Mouse (Mus musculus) kidney, embryonic 15.5 days (tissue): ENCODE measurements around the gene Klhdc10. TPM values are rescaled to one million over a fixed set of nuclear protein-coding genes. Genes with fewer than 3 reads are reported as not detected.

Source experiments
- ATAC-seq: fragments of 200-750 bp; cut with Nextera tagmentation; replicated peaks from 2 replicates; pipeline ENCODE4 v1.8.0; 2017; ENCODE audit warnings: moderate TSS enrichment; ENCODE audit not compliant: low FRiP score
- H3K27ac ChIP-seq: fragments of 300-500 bp; sonication (generic); 2 replicates; pipeline ENCODE4 v1.5.1; 2015; ENCODE audit warnings: mild to moderate bottlenecking, inconsistent platforms
- H3K27me3 ChIP-seq: fragments of 300-500 bp; sonication (generic); 2 replicates; pipeline ENCODE4 v1.6.1; 2015; ENCODE audit warnings: inconsistent platforms
- H3K36me3 ChIP-seq: fragments of 300-500 bp; sonication (generic); 2 replicates; pipeline ENCODE4 v1.6.1; 2015; ENCODE audit warnings: inconsistent platforms
- H3K4me1 ChIP-seq: fragments of 300-500 bp; sonication (generic); 2 replicates; pipeline ENCODE4 v1.6.1; 2015; ENCODE audit warnings: inconsistent platforms
- H3K4me2 ChIP-seq: fragments of 300-500 bp; sonication (generic); 2 replicates; pipeline ENCODE4 v1.6.1; 2015; ENCODE audit warnings: moderate library complexity, mild to moderate bottlenecking, inconsistent platforms
- H3K4me3 ChIP-seq: fragments of 300-500 bp; sonication (generic); replicated peaks from 2 replicates; pipeline ENCODE4 v1.5.1; 2015; ENCODE audit warnings: mild to moderate bottlenecking, inconsistent platforms
- H3K9ac ChIP-seq: fragments of 300-500 bp; sonication (generic); 2 replicates; pipeline ENCODE4 v1.6.1; 2015; ENCODE audit warnings: mild to moderate bottlenecking, inconsistent platforms
- H3K9me3 ChIP-seq: fragments of 300-500 bp; sonication (generic); replicated peaks from 2 replicates; pipeline ENCODE4 v1.6.1; 2016; ENCODE audit warnings: inconsistent platforms
- WGBS: fragments of 180-500 bp; shearing (Covaris S2); methylation state at CpG from one replicate; pipeline ENCODE4 v1.1.7; 2015; ENCODE audit warnings: mixed read lengths; 5-methylcytosine and 5-hydroxymethylcytosine counted together
- polyA plus RNA-seq: library from polyadenylated mRNA; unstranded; fragments of >200 nt; fragmentation: Nextera tagmentation; extraction: Ambion mirVana; gene quantifications from 2 replicates; pipeline ENCODE4 v1.2.1, GENCODE M21; 2015

The Klhdc10 gene
- polyA plus RNA-seq, 1 experiment from 2014 or later: 33.2 TPM

GRCm38 (mm10) chr6:30404671-30405070 lies 3.0 kb downstream of the Klhdc10 start:
- Histone ChIP-seq H3K4me3 (no peak overlapping the region), H3K4me2 (peak overlapping the region; percentile 19; the same call in 1 of the 2 replicates)

GRCm38 (mm10) chr6:30408276-30408675 lies 6.6 kb downstream of the Klhdc10 start:
- Histone ChIP-seq H3K27me3 (no peaks in the 10 kb centered on the region), H3K36me3 (peaks cover 13% of the 10 kb centered on the region), H3K4me1 (peaks cover 12% of the 10 kb centered on the region), H3K4me3 (no peak overlapping the region), H3K27ac (no peak overlapping the region), H3K9me3 (no peaks in the 10 kb centered on the region), H3K9ac (no peak overlapping the region), H3K4me2 (no peak overlapping the region)
- WGBS: 89% methylated on average over 4 of the region's 4 CpGs
- ATAC-seq: no peak

More at GRCm38 (mm10) chr6:30404671-30405070, 3.0 kb downstream of the Klhdc10 start:
- no peaks in the 10 kb centered on the region for H3K27me3 ChIP-seq
- no peak for ATAC-seq
- peaks cover 8% of the 10 kb centered on the region for H3K36me3 ChIP-seq
- no peak overlapping the region for H3K9ac ChIP-seq
- 68% methylated on average over 5 of the region's 5 CpGs for WGBS
- no peaks in the 10 kb centered on the region for H3K9me3 ChIP-seq
- 0 out of 2 replicates have a peak overlapping the region, but pooled peaks have one; percentile 3 for H3K27ac ChIP-seq
- H3K4me1 ChIP-seq: peaks cover 24% of the 10 kb centered on the region

- Histone ChIP-seq H3K4me3 (no peak overlapping the region), H3K27ac (no peak overlapping the region), H3K27me3 (no peaks in the 10 kb centered on the region), H3K36me3 (peaks cover 14% of the 10 kb centered on the region), H3K4me2 (no peak overlapping the region), H3K9me3 (no peaks in the 10 kb centered on the region), H3K9ac (no peak overlapping the region), H3K4me1 (peaks cover 6% of the 10 kb centered on the region)
- ATAC-seq: no peak
- WGBS: 82% methylated on average over 7 of the region's 7 CpGs
Observed at GRCm38 (mm10) chr6:30409399-30410093, 7.9 kb downstream of the Klhdc10 start.

DNA sequence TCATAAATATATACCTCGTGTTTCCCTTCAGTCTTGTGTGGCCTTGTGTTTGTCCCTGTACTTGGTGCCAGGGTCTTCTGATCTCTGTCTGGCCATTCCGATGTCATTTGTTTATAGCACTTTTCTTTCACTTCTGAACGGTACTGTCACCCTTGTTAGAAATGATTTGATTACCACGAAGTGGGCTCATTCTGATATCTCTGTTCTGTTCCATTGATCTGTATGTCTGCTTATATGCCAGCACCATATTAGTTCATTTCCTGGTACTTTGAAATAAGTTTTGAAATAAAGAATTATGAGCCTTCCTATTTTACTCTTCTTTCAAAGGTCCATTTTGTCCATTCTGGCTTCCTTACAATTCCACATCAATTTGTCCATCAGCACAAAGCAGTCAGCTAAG lies 9.6 kb downstream of the Klhdc10 start:
- no peaks in the 10 kb centered on the region for H3K27me3 ChIP-seq
- H3K9ac ChIP-seq: no peak overlapping the region
- H3K36me3 ChIP-seq: peaks cover 12% of the 10 kb centered on the region; the same call in 1 of the 2 replicates
- no peak overlapping the region for H3K27ac ChIP-seq
- no peak overlapping the region for H3K4me2 ChIP-seq
- WGBS: 60% methylated on average over 4 of the region's 4 CpGs
- H3K9me3 ChIP-seq: no peaks in the 10 kb centered on the region
- ATAC-seq: no peak
- peaks cover 2% of the 10 kb centered on the region; the same call in 1 of the 2 replicates for H3K4me1 ChIP-seq
- H3K4me3 ChIP-seq: no peak overlapping the region

GRCm38 (mm10) chr6:30416126-30416525 lies 14.5 kb downstream of the Klhdc10 start:
- H3K9ac ChIP-seq: no peak overlapping the region
- peaks cover 19% of the 10 kb centered on the region for H3K36me3 ChIP-seq
- WGBS: 90% methylated on average over 2 of the region's 2 CpGs
- no peaks in the 10 kb centered on the region for H3K9me3 ChIP-seq
- no peak overlapping the region for H3K4me2 ChIP-seq
- no peak for ATAC-seq
- H3K4me1 ChIP-seq: peaks cover 2% of the 10 kb centered on the region; the same call in 1 of the 2 replicates
- no peaks in the 10 kb centered on the region for H3K27me3 ChIP-seq
- H3K27ac ChIP-seq: no peak overlapping the region
- H3K4me3 ChIP-seq: no peak overlapping the region

GRCm38 (mm10) chr6:30416801-30417200 lies 15.1 kb downstream of the Klhdc10 start:
- WGBS: 81% methylated on average over 7 of the region's 7 CpGs

GRCm38 (mm10) chr6:30432461-30433192 lies 31.0 kb downstream of the Klhdc10 start:
- ATAC-seq: no peak

More at GRCm38 (mm10) chr6:30416801-30417200, 15.1 kb downstream of the Klhdc10 start:
- ATAC-seq: no peak
- Histone ChIP-seq H3K4me3 (no peak overlapping the region), H3K36me3 (peaks cover 26% of the 10 kb centered on the region), H3K9ac (no peak overlapping the region), H3K27me3 (no peaks in the 10 kb centered on the region), H3K27ac (no peak overlapping the region), H3K4me1 (peaks cover 2% of the 10 kb centered on the region; the same call in 1 of the 2 replicates), H3K9me3 (no peaks in the 10 kb centered on the region), H3K4me2 (no peak overlapping the region)

DNA sequence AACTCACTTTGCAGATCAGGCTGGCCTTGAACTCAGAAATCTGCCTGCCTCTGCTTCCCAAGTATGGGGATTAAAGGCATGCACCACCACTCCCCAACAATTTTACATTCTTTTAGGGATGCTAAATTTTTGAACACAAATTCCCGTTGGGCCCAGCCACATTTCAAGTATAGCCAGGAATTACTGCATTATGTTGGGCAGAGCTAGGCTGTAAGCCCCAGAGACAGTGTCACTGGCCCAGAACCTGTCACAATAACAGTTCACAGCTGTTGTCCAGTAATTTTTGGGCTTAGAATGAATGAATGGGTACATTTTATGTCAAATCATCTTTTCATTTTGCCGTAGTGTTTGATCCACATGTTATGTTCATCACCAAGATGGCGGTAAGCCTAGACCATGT lies 34.8 kb downstream of the Klhdc10 start:
- Histone ChIP-seq H3K27ac (no peak overlapping the region), H3K9me3 (no peaks in the 10 kb centered on the region), H3K36me3 (peaks cover 23% of the 10 kb centered on the region), H3K4me2 (no peak overlapping the region), H3K4me1 (peaks cover 21% of the 10 kb centered on the region), H3K4me3 (no peak overlapping the region), H3K9ac (no peak overlapping the region), H3K27me3 (no peaks in the 10 kb centered on the region)
- no peak for ATAC-seq
- WGBS: 87% methylated on average over 3 of the region's 3 CpGs

More at GRCm38 (mm10) chr6:30432461-30433192, 31.0 kb downstream of the Klhdc10 start:
- WGBS: 61% methylated on average over 3 of the region's 3 CpGs
- peaks cover 19% of the 10 kb centered on the region for H3K4me1 ChIP-seq
- peak overlapping the region; percentile 56 for H3K27ac ChIP-seq
- H3K4me3 ChIP-seq: no peak overlapping the region
- H3K36me3 ChIP-seq: peaks cover 15% of the 10 kb centered on the region
- H3K4me2 ChIP-seq: no peak overlapping the region
- no peaks in the 10 kb centered on the region for H3K27me3 ChIP-seq
- no peak overlapping the region for H3K9ac ChIP-seq
- no peaks in the 10 kb centered on the region for H3K9me3 ChIP-seq

DNA sequence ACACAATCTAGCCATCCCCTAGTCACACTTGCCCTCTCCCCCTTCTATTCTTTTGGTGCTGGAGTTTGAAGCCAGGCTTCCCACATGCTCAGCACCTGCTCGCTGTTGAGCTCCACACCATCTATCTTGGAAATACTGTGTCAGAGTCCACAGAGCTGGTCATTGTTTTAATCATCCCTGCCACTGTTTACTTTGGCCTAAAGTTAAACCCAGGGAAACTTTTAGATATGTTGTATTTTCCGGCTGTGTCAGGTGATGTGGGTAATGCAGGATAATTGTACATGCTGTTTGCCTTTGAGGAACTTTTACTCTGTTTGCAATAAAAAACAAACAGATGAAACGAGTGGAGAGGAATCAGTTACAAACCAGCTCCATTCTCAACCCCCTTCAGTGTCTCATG lies 35.4 kb downstream of the Klhdc10 start:
- peaks cover 18% of the 10 kb centered on the region for H3K4me1 ChIP-seq
- no peak overlapping the region for H3K4me3 ChIP-seq
- H3K27me3 ChIP-seq: no peaks in the 10 kb centered on the region
- WGBS: 49% methylated on average over 3 of the region's 3 CpGs
- H3K4me2 ChIP-seq: no peak overlapping the region
- ATAC-seq: no peak
- H3K9ac ChIP-seq: no peak overlapping the region
- no peaks in the 10 kb centered on the region for H3K9me3 ChIP-seq
- peaks cover 29% of the 10 kb centered on the region for H3K36me3 ChIP-seq
- no peak overlapping the region for H3K27ac ChIP-seq

- Histone ChIP-seq H3K9ac (no peak overlapping the region), H3K4me1 (peaks cover 11% of the 10 kb centered on the region), H3K9me3 (no peaks in the 10 kb centered on the region), H3K27me3 (no peaks in the 10 kb centered on the region), H3K4me2 (no peak overlapping the region), H3K4me3 (no peak overlapping the region), H3K36me3 (peaks cover 48% of the 10 kb centered on the region), H3K27ac (no peak overlapping the region)
- no peak for ATAC-seq
- WGBS: 96% methylated on average over 10 of the region's 10 CpGs
Observed at GRCm38 (mm10) chr6:30439576-30439975, 37.9 kb downstream of the Klhdc10 start.

- H3K4me1 ChIP-seq: peaks cover 30% of the 10 kb centered on the region
- H3K9me3 ChIP-seq: no peaks in the 10 kb centered on the region
- H3K4me2 ChIP-seq: no peak overlapping the region
- WGBS: 94% methylated on average over 7 of the region's 7 CpGs
- no peak overlapping the region for H3K9ac ChIP-seq
- no peak for ATAC-seq
- H3K36me3 ChIP-seq: peaks cover 38% of the 10 kb centered on the region
- no peak overlapping the region for H3K27ac ChIP-seq
- no peaks in the 10 kb centered on the region for H3K27me3 ChIP-seq
- no peak overlapping the region for H3K4me3 ChIP-seq
Observed at GRCm38 (mm10) chr6:30456991-30457390, 55.3 kb downstream of the Klhdc10 start.

DNA sequence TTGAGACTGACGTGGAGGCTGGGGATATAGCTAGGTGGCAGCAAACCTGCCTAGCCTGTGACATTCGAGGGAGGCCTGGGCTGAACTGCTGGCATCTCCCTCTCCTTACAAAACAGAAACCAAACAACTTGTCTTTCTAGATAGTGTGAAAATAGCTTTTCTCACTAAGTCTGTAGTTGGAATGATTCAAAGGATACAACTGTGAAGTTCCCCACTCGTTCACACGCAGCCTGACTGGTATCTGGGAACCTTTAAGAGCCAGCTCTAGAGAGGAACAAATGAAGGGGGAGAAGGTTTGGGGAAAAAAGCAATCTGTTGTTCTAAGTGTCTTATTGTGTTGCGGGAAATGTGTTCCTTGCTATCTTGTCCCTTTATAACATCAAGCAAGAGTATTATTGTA lies 57.0 kb downstream of the Klhdc10 start:
- no peaks in the 10 kb centered on the region for H3K9me3 ChIP-seq
- H3K27me3 ChIP-seq: no peaks in the 10 kb centered on the region
- H3K4me1 ChIP-seq: peaks cover 46% of the 10 kb centered on the region
- H3K4me2 ChIP-seq: no peak overlapping the region
- 0 out of 2 replicates have a peak overlapping the region, but pooled peaks have one; percentile 98 for H3K27ac ChIP-seq
- WGBS: 78% methylated on average over 5 of the region's 5 CpGs
- no peak overlapping the region for H3K9ac ChIP-seq
- H3K4me3 ChIP-seq: no peak overlapping the region
- ATAC-seq: no peak
- peaks cover 26% of the 10 kb centered on the region for H3K36me3 ChIP-seq
